Mouse (Mus musculus) brown adipose tissue, adult 24 weeks (tissue): Measurements from ENCODE around the gene Rab23. TPM values are rescaled to one million over a fixed set of nuclear protein-coding genes. Genes with fewer than 3 reads are reported as not detected.

Experiments used
- H3K27ac ChIP-seq: fragments of 200-500 bp; replicated peaks from 2 replicates; pipeline ENCODE4 v1.5.1; 2012; ENCODE audit warnings: low read depth, mild to moderate bottlenecking, low read length
- H3K4me1 ChIP-seq: fragments of 200-500 bp; 2 replicates; pipeline ENCODE4 v1.6.1; 2012; ENCODE audit warnings: low read length, mixed read lengths; ENCODE audit not compliant: control insufficient read depth, insufficient read depth, insufficient read length
- H3K4me3 ChIP-seq: fragments of 200-500 bp; 2 replicates; pipeline ENCODE4 v1.5.1; 2012; ENCODE audit warnings: low read depth, mild to moderate bottlenecking, low read length, moderate library complexity; ENCODE audit not compliant: insufficient read depth
- polyA plus RNA-seq: library from polyadenylated mRNA; stranded (reverse); fragments of >200 nt; gene quantifications from 2 replicates; pipeline ENCODE4 v1.2.4, GENCODE M21; 2012; ENCODE audit not compliant: missing spikeins, insufficient read depth, insufficient read length

Rab23 gene
- polyA plus RNA-seq: 3.8 and 6.1 TPM in 2 replicates

DNA sequence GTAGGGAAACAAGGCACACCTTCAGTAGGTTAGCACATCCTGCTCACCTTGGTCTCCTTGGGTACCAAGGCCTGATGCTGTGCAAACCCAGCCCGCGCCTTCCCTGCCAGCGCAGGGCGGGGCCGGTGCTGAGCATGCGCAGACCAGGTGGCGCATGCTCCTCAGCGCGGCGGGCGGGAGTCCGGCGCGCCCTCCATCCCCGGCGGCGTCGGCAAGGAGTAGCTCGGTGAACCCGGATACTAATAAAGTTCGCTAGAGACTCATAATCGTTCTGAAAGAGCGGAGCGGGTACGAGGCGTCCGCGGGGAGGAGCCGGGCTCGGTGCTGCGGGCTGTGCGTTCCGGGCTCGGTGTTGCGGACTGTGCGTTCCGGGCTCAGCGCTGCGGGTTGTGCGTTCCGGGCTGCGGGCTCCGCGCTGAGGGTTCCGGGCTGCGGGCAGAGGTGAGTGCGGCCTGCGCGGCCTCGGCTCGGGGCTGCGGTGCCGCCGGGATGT, at the start of gene Rab23:
TSS of gene Rab23 (plus strand) at position 155 of the 493 bp plus-strand sequence.
- H3K27ac ChIP-seq: no peak within 1 kb of the TSS
- peaks cover 5% of the 10 kb centered on the region; the same call in 1 of the 2 replicates for H3K4me1 ChIP-seq

DNA sequence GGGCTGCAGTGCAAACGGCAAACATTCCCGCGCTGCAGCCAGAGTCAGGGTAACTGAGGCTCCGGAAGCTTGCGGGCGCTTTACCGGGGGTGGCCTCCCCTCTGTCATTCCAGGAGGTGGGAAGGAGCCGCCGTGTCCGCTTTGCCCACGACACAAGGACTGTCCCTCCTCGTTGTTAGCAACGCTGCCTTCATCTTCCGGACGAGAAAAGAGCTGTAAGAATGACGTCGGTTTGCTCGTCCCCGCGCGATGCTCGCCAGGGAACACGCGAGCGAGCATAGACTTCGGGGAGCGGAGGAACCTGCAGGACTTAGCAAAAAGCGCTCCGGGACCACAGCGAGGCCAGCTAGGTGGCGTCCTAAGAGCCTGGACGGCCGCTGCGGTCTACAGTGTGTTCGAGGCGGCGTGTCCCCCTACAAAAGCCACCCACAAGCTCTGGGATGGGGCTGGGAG, 49.5 kb upstream of the Rab23 start:
- peak overlapping the region; percentile 77 for H3K4me3 ChIP-seq
- no peaks in the 10 kb centered on the region for H3K4me1 ChIP-seq
- H3K27ac ChIP-seq: no peak overlapping the region

More for the DNA sequence above, at the start of gene Rab23:
- peak within 1 kb of the TSS; percentile 90 for H3K4me3 ChIP-seq

DNA sequence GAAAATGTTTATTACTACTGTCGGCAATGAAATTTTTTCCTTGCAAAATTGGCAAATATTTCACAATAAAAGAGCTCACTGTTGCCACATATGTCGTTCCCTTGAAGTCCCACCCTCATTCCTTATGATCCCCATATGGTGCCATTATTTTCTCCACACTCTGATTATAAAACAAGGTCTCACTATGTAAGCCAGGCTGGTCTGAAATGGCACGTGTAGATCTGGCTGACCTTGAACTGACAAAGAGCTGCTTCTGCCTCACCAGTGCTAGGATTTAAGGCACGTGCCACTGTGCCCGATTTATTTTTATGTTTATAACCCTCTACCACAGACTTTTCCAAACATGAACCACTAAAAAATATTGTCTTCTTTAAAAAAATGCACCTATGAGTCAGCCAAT, 48.2 kb upstream of the Rab23 start:
- Histone ChIP-seq H3K4me1 (no peaks in the 10 kb centered on the region), H3K27ac (no peak overlapping the region), H3K4me3 (no peak overlapping the region)

DNA sequence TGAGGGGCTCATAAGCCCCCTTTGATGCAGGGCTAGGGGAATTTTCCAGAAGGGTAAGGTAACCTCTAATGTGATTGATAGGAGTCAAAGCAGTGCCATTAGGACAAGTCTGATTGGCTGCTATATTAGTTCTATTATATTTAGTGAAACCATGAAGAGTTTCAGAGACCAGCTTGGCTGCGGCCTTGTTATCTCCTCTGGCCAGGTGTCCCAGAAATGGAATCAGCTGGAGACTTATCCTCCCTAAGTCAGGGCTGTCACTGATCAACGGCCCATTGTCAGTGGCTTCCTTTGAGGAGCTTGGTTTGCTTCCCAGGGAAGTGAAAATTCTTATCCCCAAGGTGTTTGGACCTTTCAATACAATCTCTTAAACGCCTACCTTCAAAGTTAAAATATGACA, 47.6 kb upstream of the Rab23 start:
- Histone ChIP-seq H3K4me3 (no peak overlapping the region), H3K4me1 (no peaks in the 10 kb centered on the region), H3K27ac (no peak overlapping the region)

DNA sequence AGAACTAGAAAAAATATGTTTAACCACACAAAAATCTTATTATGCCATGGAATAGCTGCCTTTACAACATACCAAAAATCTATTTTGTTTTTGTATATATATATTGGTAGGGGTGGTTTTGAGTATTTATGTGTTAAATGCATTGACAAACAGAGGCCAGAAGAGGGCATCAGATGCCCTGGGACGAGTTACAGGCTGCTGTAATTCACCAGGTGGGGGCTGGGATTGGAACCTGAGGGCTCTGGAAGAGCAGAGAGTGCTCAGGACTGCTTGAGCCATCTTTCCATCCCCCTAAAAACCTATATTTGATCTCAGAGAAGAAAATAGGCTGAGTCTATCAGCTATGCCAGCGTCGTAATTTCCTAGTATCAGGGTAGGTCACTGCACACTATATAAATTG, 47.2 kb upstream of the Rab23 start:
- H3K4me1 ChIP-seq: no peaks in the 10 kb centered on the region
- no peak overlapping the region for H3K27ac ChIP-seq
- no peak overlapping the region for H3K4me3 ChIP-seq

- no peak overlapping the region for H3K4me3 ChIP-seq
- H3K4me1 ChIP-seq: no peaks in the 10 kb centered on the region
- 0 out of 2 replicates have a peak overlapping the region, but pooled peaks have one; percentile 8 for H3K27ac ChIP-seq
These were observed 46.3 kb upstream of the Rab23 start for GRCm38 (mm10) chr1:33673158-33673960.

DNA sequence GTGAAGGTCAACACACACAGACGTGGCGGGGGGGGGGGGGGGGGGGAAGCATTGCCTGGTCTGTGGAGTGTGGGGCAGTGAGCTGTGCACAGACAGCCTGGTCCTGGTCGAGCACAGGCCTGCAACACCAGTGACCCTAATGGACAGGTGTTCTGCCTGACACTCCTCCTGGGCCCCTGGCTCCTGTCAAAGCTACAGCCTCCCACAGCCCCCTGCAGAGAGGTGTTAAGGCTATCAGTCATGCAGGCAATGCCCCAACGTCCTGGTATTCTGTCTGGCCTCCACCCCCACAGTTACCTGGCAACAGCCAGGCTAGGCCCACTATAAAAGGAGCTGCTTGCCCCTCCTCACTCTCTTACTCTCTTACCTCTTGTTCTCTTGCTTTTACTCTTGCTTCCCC, 39.3 kb upstream of the Rab23 start:
- Histone ChIP-seq H3K27ac (no peak overlapping the region), H3K4me3 (no peak overlapping the region), H3K4me1 (no peaks in the 10 kb centered on the region)

DNA sequence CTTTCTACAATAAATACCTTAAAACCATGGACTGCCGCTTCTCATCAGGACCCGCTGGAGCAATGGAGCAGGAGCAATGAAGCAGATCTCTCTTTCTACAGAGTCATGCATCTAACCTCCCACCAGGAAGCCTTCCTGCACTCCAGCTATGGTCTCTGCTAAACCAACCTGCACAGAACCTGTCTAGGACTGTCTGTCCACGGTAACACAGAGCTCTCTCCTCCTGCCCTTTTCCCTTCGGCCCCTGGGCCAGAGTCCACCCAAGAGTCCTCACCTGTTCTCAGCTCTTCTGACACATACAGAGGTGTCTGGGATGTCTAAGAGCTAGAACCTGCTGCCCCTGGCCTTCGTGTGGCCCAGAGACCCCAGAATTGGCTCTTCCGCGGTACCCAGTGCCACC, 38.8 kb upstream of the Rab23 start:
- H3K27ac ChIP-seq: no peak overlapping the region
- H3K4me1 ChIP-seq: no peaks in the 10 kb centered on the region

DNA sequence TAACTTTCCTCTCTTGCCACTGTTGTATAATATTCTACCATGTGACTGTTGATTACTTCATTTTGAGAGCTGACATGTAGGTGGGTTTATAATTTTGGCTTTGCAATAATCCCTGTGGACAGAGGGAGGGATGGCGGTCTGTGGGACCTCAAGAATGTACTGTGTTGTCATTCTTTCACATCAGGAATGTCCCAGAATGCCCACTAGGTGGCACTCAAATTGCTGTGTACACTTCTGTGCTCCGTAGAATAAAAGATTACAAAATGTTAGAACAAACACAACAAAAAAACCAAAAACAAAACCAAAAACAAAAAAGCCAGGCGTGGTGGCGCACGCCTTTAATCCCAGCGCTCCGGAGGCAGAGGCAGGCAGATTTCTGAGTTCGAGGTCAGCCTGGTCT, 35.2 kb upstream of the Rab23 start:
- Histone ChIP-seq H3K4me1 (no peaks in the 10 kb centered on the region), H3K27ac (no peak overlapping the region), H3K4me3 (no peak overlapping the region)

More for the DNA sequence above, 38.8 kb upstream of the Rab23 start:
- H3K4me3 ChIP-seq: no peak overlapping the region

GRCm38 (mm10) chr1:33688810-33689209, 30.9 kb upstream of the Rab23 start:
- Histone ChIP-seq H3K4me3 (no peak overlapping the region), H3K4me1 (no peaks in the 10 kb centered on the region), H3K27ac (no peak overlapping the region)

DNA sequence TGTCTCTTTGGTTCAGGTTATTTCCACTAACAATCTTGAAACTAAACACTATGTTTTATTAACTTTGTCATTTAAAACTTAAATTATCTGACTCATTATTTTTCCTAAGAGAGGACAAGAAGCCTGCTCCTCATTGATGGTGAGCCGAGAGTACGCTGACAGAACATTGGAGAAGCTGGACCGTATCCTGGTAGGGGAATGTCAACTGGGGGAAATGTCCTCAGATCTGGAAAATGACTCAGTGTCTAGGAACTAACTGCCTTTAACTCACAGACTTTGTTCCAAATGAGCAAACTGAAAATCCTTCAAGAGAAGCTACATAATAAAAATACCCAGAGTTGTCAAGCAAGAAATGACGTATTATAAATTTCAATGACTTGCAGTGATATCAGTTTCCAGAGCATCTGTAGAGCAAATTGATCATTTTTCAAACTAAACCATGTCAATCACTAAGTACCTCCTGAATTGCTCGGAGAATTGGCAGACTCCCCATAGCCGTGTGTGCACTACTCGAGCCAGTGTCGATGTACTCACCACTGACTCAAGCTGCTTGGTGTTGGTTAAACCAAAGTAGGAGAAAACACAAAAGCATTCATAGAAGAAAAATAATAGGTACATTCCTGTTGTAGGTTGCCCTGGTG, 30.1 kb upstream of the Rab23 start:
- Histone ChIP-seq H3K27ac (no peak overlapping the region), H3K4me1 (no peaks in the 10 kb centered on the region), H3K4me3 (no peak overlapping the region)

DNA sequence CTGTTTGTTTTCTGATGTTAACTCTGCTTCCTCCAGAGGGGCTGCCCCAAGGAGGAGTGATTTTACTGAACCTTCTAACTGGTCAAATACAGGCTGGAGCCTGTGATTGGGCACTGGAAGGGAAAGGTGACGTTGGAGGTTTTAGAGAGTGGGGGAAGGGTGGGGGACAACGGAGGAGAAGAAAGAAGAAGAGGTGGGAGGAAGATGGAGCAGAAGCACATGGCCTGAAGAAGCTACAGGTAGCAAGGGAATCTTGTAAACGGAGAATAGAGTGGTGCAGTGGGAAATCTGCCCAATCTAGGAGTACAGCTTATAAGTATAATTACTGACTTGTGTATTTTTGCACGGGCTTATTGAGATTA, 29.6 kb upstream of the Rab23 start:
- no peak overlapping the region for H3K27ac ChIP-seq
- no peaks in the 10 kb centered on the region for H3K4me1 ChIP-seq
- no peak overlapping the region for H3K4me3 ChIP-seq

GRCm38 (mm10) chr1:33693893-33694292, 25.8 kb upstream of the Rab23 start:
- no peak overlapping the region for H3K4me3 ChIP-seq
- H3K27ac ChIP-seq: no peak overlapping the region
- H3K4me1 ChIP-seq: no peaks in the 10 kb centered on the region

DNA sequence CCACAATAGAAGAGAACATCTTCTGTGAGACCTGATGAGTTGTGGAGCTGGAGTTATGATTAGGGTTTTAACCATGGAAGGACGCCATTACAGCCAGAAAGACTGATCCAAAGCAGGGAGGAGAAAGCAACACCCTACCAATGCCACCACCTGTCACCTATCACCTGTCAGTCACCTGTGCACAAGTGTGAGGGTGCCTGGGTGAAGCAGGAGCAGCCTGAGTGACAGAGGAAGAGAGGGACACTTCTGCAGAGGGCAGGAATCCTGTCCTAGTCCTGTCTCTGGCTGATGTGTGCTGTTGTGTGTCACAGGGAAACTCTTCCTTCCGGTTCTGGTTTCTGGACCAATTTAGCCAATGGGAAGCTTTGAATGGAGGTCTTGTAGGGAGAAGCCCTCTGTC, 23.7 kb upstream of the Rab23 start:
- Histone ChIP-seq H3K27ac (no peak overlapping the region), H3K4me1 (no peaks in the 10 kb centered on the region), H3K4me3 (no peak overlapping the region)

DNA sequence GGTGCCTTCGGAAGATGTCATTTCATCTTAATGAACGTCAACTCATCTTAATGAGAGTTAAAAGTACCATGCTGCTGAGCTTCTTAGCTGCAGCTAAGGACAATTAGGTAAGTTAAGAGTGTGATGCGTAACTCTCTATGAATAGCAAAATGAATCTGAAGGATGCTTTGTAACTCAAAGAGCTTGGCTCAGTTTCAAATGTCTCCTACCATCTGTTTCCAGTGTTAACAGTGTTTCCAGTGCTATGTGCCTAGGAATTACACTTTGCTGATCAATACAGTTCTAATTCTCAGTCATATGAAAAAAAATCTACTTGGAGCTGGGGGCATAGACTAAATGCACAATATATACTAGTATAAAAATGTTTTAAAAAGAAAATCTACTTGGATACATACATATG, 18.4 kb upstream of the Rab23 start:
- H3K27ac ChIP-seq: no peak overlapping the region
- no peaks in the 10 kb centered on the region for H3K4me1 ChIP-seq
- H3K4me3 ChIP-seq: no peak overlapping the region

DNA sequence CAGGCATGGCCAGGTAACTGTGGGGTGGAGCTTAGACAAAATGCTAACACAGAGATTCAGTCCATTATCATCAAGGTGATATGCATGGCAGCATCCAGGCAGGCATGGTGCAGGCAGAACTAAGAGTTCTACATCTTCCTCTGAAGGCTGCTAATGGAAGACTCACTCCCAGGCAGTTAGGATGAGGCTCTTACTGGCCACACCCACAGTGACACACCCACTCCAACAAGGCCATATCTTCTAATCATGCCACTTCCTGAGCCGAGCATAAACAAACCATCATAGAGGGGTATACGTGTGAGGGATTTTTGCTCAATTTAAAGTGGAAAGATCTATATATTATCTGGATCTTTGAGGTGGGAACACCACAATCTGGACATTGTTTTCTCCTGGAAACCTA, 10.1 kb upstream of the Rab23 start:
- Histone ChIP-seq H3K27ac (no peak overlapping the region), H3K4me1 (no peaks in the 10 kb centered on the region), H3K4me3 (no peak overlapping the region)
